Mouse (Mus musculus): ENCODE measurements at regions not wholly inside any gene's neighbourhood (a gene's known extent, or its start where the extent isn't known, plus 50 kb on each side); places are given as distances from the start of the nearest gene placed in this dataset.

- no peak for TF ChIP-seq CTCF (IDR thresholded peaks at IDR 0.05; ENCODE audit: borderline replicate concordance, insufficient read depth, low read depth, low read length)
- no peak for TF ChIP-seq POLR2A (IDR thresholded peaks at IDR 0.05; ENCODE audit: borderline replicate concordance, insufficient read depth, low read length)
Measured at GRCm38 (mm10) chr9:120814286-120814685, 114.7 kb upstream of the Ctnnb1 start.

Data from cerebellum, adult 2 months (tissue).